Comparison of ENCODE assay signal across 9 mouse cellular contexts in genomic region chr16:30977186-30977585, GRCm38 (mm10).
DNase-seq lines count a peak whose midpoint lies in the region; ATAC-seq and TF ChIP-seq lines count a peak whose summit lies in the region.
"Had no signal": no experiment of that assay in that cellular context is flagged by ENCODE, and none has a peak within 500 bp of the region (broad histone marks: within the 10 kb centered on the region; RNA-seq: fewer than 3 reads in every experiment).

No protein-coding gene starts in this region.

- no peaks in the 10 kb centered on the region for H3K9me3 ChIP-seq in forebrain, embryonic 10.5 days
- H3K9me3 ChIP-seq in heart, embryonic 15.5 days (replicated peaks): no peaks in the 10 kb centered on the region
- H3K9me3 ChIP-seq in liver, embryonic 14.5 days (ENCODE audit: control insufficient read depth, low read length): no peaks in the 10 kb centered on the region
- H3K9me3 ChIP-seq in neural tube, embryonic 11.5 days (ENCODE audit: control insufficient read depth, low read length): no peaks in the 10 kb centered on the region
- H3K9me3 ChIP-seq in stomach, postnatal 0 days (ENCODE audit: control insufficient read depth, low read length): no peaks in the 10 kb centered on the region

- no peak overlapping the region for H3K4me3 ChIP-seq in forebrain, embryonic 10.5 days
- H3K4me3 ChIP-seq in heart, embryonic 15.5 days: no peak overlapping the region
- no peak overlapping the region for H3K4me3 ChIP-seq in liver, embryonic 14.5 days (ENCODE audit: insufficient read depth in 1 of 2, low read depth in 2 of 2, low read length in 2 of 2)
- no peak overlapping the region for H3K4me3 ChIP-seq in neural tube, embryonic 11.5 days (ENCODE audit: low read depth, low read length)
- H3K4me3 ChIP-seq in stomach, postnatal 0 days (ENCODE audit: low read depth, low read length): no peak overlapping the region
- H3K4me3 ChIP-seq: erythroblast, embryonic 14.5 days had no signal

- TF ChIP-seq EP300 in liver, embryonic 14.5 days (IDR thresholded peaks at IDR 0.05; ENCODE audit: low read depth): no peak
- TF ChIP-seq EP300 in stomach, postnatal 0 days (optimal IDR thresholded peaks at IDR 0.05): no peak

- no peaks in the 10 kb centered on the region for H3K27me3 ChIP-seq in forebrain, embryonic 10.5 days (ENCODE audit: poor library complexity, severe bottlenecking)
- no peaks in the 10 kb centered on the region for H3K27me3 ChIP-seq in heart, embryonic 15.5 days
- H3K27me3 ChIP-seq in liver, embryonic 14.5 days (ENCODE audit: control insufficient read depth, insufficient read depth, low read length): no peaks in the 10 kb centered on the region
- no peaks in the 10 kb centered on the region for H3K27me3 ChIP-seq in neural tube, embryonic 11.5 days (ENCODE audit: control insufficient read depth, insufficient read depth, low read length)
- H3K27me3 ChIP-seq in stomach, postnatal 0 days (ENCODE audit: control insufficient read depth, insufficient read depth, low read length): no peaks in the 10 kb centered on the region

- H3K9ac ChIP-seq in heart, embryonic 15.5 days: no peak overlapping the region
- no peak overlapping the region for H3K9ac ChIP-seq in liver, embryonic 14.5 days (replicated peaks)
- H3K9ac ChIP-seq in neural tube, embryonic 11.5 days (ENCODE audit: low read length): no peak overlapping the region
- H3K9ac ChIP-seq in stomach, postnatal 0 days (ENCODE audit: low read length): no peak overlapping the region

- peak; percentile 94 for DNase-seq in CD4-positive, CD25-positive, alpha-beta regulatory T cell, adult 2 months (ENCODE audit: low read depth, low spot score)
- peak; percentile 38 for DNase-seq in c-Kit-negative CD71-positive TER-119-positive erythroid progenitor cells, embryonic 14.5 days (ENCODE audit: low read depth, low spot score)
- DNase-seq in forebrain, embryonic 10.5 days (ENCODE audit: extremely low spot score, low spot score): peak; percentile 91
- peak; percentile 97 to 99 for DNase-seq in kidney, postnatal 25 days
- DNase-seq in liver, embryonic 14.5 days (ENCODE audit: low read depth in 3 of 3, low spot score in 3 of 3): peak; percentile 64 to 66 (median 64)
- peak; percentile 91 for DNase-seq in neural tube, embryonic 11.5 days (ENCODE audit: low spot score)
- peak; percentile 96 for DNase-seq in stomach, postnatal 0 days (ENCODE audit: low spot score)

- peak; percentile 86 for ATAC-seq in heart, embryonic 15.5 days (replicated peaks; ENCODE audit: insufficient number of reproducible peaks, insufficient read depth, low FRiP score, low read depth)
- ATAC-seq in liver, embryonic 14.5 days (ENCODE audit: insufficient read depth): peak; percentile 77
- peak; percentile 90 for ATAC-seq in neural tube, embryonic 11.5 days (ENCODE audit: insufficient read depth, low FRiP score, low TSS enrichment)
- peak; percentile 94 for ATAC-seq in stomach, postnatal 0 days (ENCODE audit: low FRiP score, low TSS enrichment)

- H3K4me2 ChIP-seq in heart, embryonic 15.5 days: no peak overlapping the region
- no peak overlapping the region for H3K4me2 ChIP-seq in liver, embryonic 14.5 days (ENCODE audit: low read depth)
- H3K4me2 ChIP-seq in neural tube, embryonic 11.5 days (ENCODE audit: low read depth): no peak overlapping the region
- no peak overlapping the region for H3K4me2 ChIP-seq in stomach, postnatal 0 days (replicated peaks; ENCODE audit: low read depth)

- 0 out of 2 replicates have a peak overlapping the region, but pooled peaks have one; percentile 25 for H3K27ac ChIP-seq in forebrain, embryonic 10.5 days
- peak overlapping the region; percentile 40; the same call in 1 of the 2 replicates for H3K27ac ChIP-seq in heart, embryonic 15.5 days
- no peak overlapping the region for H3K27ac ChIP-seq in liver, embryonic 14.5 days
- no peak overlapping the region for H3K27ac ChIP-seq in neural tube, embryonic 11.5 days (ENCODE audit: low read depth, low read length)
- no peak overlapping the region for H3K27ac ChIP-seq in stomach, postnatal 0 days (replicated peaks)

- peaks cover 20% of the 10 kb centered on the region for H3K4me1 ChIP-seq in forebrain, embryonic 10.5 days
- H3K4me1 ChIP-seq in heart, embryonic 15.5 days (replicated peaks): peaks cover 32% of the 10 kb centered on the region
- H3K4me1 ChIP-seq in liver, embryonic 14.5 days (replicated peaks; ENCODE audit: control insufficient read depth in 2 of 2, insufficient read depth in 2 of 2, low read length in 1 of 2): peaks cover 0 to 18% of the 10 kb centered on the region in 2 experiments; a peak in 2 of 4 replicates
- H3K4me1 ChIP-seq in neural tube, embryonic 11.5 days (ENCODE audit: control insufficient read depth, insufficient read depth, low read length): peaks cover 8% of the 10 kb centered on the region
- peaks cover 8% of the 10 kb centered on the region for H3K4me1 ChIP-seq in stomach, postnatal 0 days (replicated peaks; ENCODE audit: control insufficient read depth, insufficient read depth)

- peak; percentile 98 for TF ChIP-seq CTCF in liver, embryonic 14.5 days (IDR thresholded peaks at IDR 0.05; ENCODE audit: low read depth)
- peak; percentile 100 for TF ChIP-seq CTCF in stomach, postnatal 0 days (IDR thresholded peaks at IDR 0.05; ENCODE audit: low read depth)

- WGBS in forebrain, embryonic 10.5 days: 6% methylated on average over 3 of the region's 3 CpGs
- 2% methylated on average over 3 of the region's 3 CpGs for WGBS in heart, embryonic 15.5 days
- 1% methylated on average over 3 of the region's 3 CpGs for WGBS in liver, embryonic 14.5 days (ENCODE audit: insufficient replicate concordance)
- under 1% methylated on average over 3 of the region's 3 CpGs for WGBS in neural tube, embryonic 11.5 days
- 3% methylated on average over 3 of the region's 3 CpGs for WGBS in stomach, postnatal 0 days

- H3K36me3 ChIP-seq in forebrain, embryonic 10.5 days (replicated peaks): no peaks in the 10 kb centered on the region
- H3K36me3 ChIP-seq in heart, embryonic 15.5 days: no peaks in the 10 kb centered on the region
- no peaks in the 10 kb centered on the region for H3K36me3 ChIP-seq in liver, embryonic 14.5 days (replicated peaks; ENCODE audit: control insufficient read depth, insufficient read depth, low read depth)
- no peaks in the 10 kb centered on the region for H3K36me3 ChIP-seq in neural tube, embryonic 11.5 days (ENCODE audit: control insufficient read depth, insufficient read depth, low read length)
- H3K36me3 ChIP-seq in stomach, postnatal 0 days (ENCODE audit: control insufficient read depth, insufficient read depth, low read length): no peaks in the 10 kb centered on the region

Comparison
In these comparisons a context has a peak if more than half of its experiments do, and no peak if none do; other contexts are left out.
1. DNase-seq: peak in every context shown above with its lines; median percentile 98 in kidney, postnatal 25 days; 96 in stomach, postnatal 0 days; 94 in CD4-positive, CD25-positive, alpha-beta regulatory T cell, adult 2 months; 91 in forebrain, embryonic 10.5 days; 91 in neural tube, embryonic 11.5 days; 64 in liver, embryonic 14.5 days; 38 in c-Kit-negative CD71-positive TER-119-positive erythroid progenitor cells, embryonic 14.5 days.
2. H3K27ac ChIP-seq: peak in forebrain, embryonic 10.5 days (single experiment) and heart, embryonic 15.5 days (single experiment); none in liver, embryonic 14.5 days (single experiment), neural tube, embryonic 11.5 days (single experiment) and stomach, postnatal 0 days (single experiment).
3. Peak in every context shown above with its lines, with median percentiles within 50 percentile points of each other: ATAC-seq.